In the genomic region with DNA sequence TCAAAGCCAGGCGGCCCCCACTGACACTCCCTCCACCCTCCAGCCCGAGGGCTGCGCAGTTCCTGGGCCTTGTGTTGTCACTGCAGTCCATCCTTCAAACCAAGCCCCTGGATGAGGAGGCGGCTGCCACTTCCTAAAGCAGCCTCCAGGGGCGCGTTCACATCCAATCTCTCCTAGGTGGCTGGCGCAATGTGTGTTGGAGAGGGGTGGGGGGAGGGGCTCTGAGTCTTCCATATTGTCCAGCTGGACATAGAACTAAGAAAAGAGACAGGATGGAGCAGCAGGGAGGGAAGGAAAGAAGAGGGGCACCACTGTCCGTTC, we compare ENCODE assay signal across 9 mouse cellular contexts. TPM values are rescaled to one million over a fixed set of nuclear protein-coding genes. Genes with fewer than 3 reads are reported as not detected.
DNase-seq lines count a peak whose midpoint lies in the region; ATAC-seq and TF ChIP-seq lines count a peak whose summit lies in the region.
"Had no signal": no experiment of that assay in that cellular context is flagged by ENCODE, and none has a peak within 500 bp of the region (broad histone marks: within the 10 kb centered on the region; RNA-seq: fewer than 3 reads in every experiment).

No protein-coding gene starts in this region.

- no peak for DNase-seq in heart, postnatal 36 days
- peak; percentile 80 for DNase-seq in ES-E14 (ENCODE audit: low read depth, low spot score)
- peak; percentile 91 for DNase-seq in forebrain, embryonic 11.5 days (ENCODE audit: low spot score)
- peak; percentile 78 for DNase-seq in retina, embryonic 14.5 days (ENCODE audit: low spot score)
- no peak for DNase-seq in cerebellum, adult 11-12 months
- DNase-seq in thymus, adult 2 months, result no peak

- intact Hi-C loops in heart, postnatal 36 days (cut with DNase I), result loop anchor here (5.0 kb wide), 1 partner anchor 37 kb away; no protein-coding TSS in a partner anchor

- WGBS in heart, embryonic 11.5 days (ENCODE audit: insufficient replicate concordance), result 8% methylated on average over 8 of the region's 8 CpGs
- WGBS in forebrain, embryonic 11.5 days, result 1% methylated on average over 8 of the region's 8 CpGs
- 9% methylated on average over 8 of the region's 8 CpGs for WGBS in limb, embryonic 15.5 days
- 47% methylated on average over 8 of the region's 8 CpGs for WGBS in thymus, adult 2 months

- ATAC-seq in heart, embryonic 11.5 days (replicated peaks; ENCODE audit: insufficient number of reproducible peaks, low FRiP score, low TSS enrichment), result no peak
- peak; percentile 90 for ATAC-seq in forebrain, embryonic 11.5 days (replicated peaks; ENCODE audit: low FRiP score)
- 0 out of 2 replicates have a peak, but pooled peaks have one; percentile 27 for ATAC-seq in limb, embryonic 15.5 days (ENCODE audit: insufficient number of reproducible peaks, low FRiP score, low TSS enrichment, low read depth)

- TF ChIP-seq POLR2A in thymus, adult 2 months (IDR thresholded peaks at IDR 0.05; ENCODE audit: control insufficient read depth, extremely low read depth, insufficient read depth, low read length, poor library complexity), result no peak

- 0 out of 2 replicates have a peak overlapping the region, but pooled peaks have one; percentile 8 for H3K4me2 ChIP-seq in heart, embryonic 11.5 days
- peak overlapping the region; percentile 2; the same call in 1 of the 2 replicates for H3K4me2 ChIP-seq in forebrain, embryonic 11.5 days (ENCODE audit: low read depth, low read length, severe bottlenecking)
- peak overlapping the region; percentile 1; the same call in 1 of the 2 replicates for H3K4me2 ChIP-seq in limb, embryonic 15.5 days
- H3K4me2 ChIP-seq: liver, embryonic 15.5 days had no signal

- no peak overlapping the region for H3K9ac ChIP-seq in heart, embryonic 11.5 days (ENCODE audit: low read depth, low read length)
- H3K9ac ChIP-seq in ES-E14 (ENCODE audit: insufficient read depth, low read depth, low read length, poor library complexity, severe bottlenecking), result peak overlapping the region; percentile 8; the same call in 1 of the 2 replicates
- H3K9ac ChIP-seq in forebrain, embryonic 11.5 days (ENCODE audit: low read length), result no peak overlapping the region
- no peak overlapping the region for H3K9ac ChIP-seq in limb, embryonic 15.5 days
- H3K9ac ChIP-seq: liver, embryonic 15.5 days had no signal

- no peaks in the 10 kb centered on the region for H3K9me3 ChIP-seq in heart, embryonic 11.5 days (replicated peaks; ENCODE audit: control insufficient read depth, low read length)
- no peaks in the 10 kb centered on the region for H3K9me3 ChIP-seq in ES-E14 (ENCODE audit: control insufficient read depth, insufficient read depth, low read depth, low read length)
- H3K9me3 ChIP-seq in forebrain, embryonic 11.5 days (ENCODE audit: control insufficient read depth, low read length), result no peaks in the 10 kb centered on the region
- H3K9me3 ChIP-seq in limb, embryonic 15.5 days, result no peaks in the 10 kb centered on the region
- H3K9me3 ChIP-seq: liver, embryonic 15.5 days had no signal

- no peak overlapping the region for H3K27ac ChIP-seq in heart, embryonic 11.5 days (ENCODE audit: low read depth, low read length)
- no peak overlapping the region for H3K27ac ChIP-seq in ES-E14 (ENCODE audit: insufficient read depth, low read depth, low read length, poor library complexity, severe bottlenecking)
- no peak overlapping the region for H3K27ac ChIP-seq in forebrain, embryonic 11.5 days (ENCODE audit: low read depth, low read length)
- H3K27ac ChIP-seq in limb, embryonic 15.5 days, result no peak overlapping the region
- no peak overlapping the region for H3K27ac ChIP-seq in thymus, adult 2 months (ENCODE audit: control insufficient read depth, insufficient read depth, low read length)
- H3K27ac ChIP-seq: liver, embryonic 15.5 days had no signal

- no peaks in the 10 kb centered on the region for H3K36me3 ChIP-seq in heart, embryonic 11.5 days (ENCODE audit: control insufficient read depth, insufficient read depth, low read length)
- no peaks in the 10 kb centered on the region for H3K36me3 ChIP-seq in ES-E14 (ENCODE audit: control insufficient read depth, insufficient read depth, low read length, poor library complexity, severe bottlenecking)
- H3K36me3 ChIP-seq in forebrain, embryonic 11.5 days (ENCODE audit: control insufficient read depth, insufficient read depth, low read length), result no peaks in the 10 kb centered on the region
- H3K36me3 ChIP-seq in limb, embryonic 15.5 days, result no peaks in the 10 kb centered on the region
- peaks cover 22% of the 10 kb centered on the region for H3K36me3 ChIP-seq in thymus, adult 2 months (ENCODE audit: control insufficient read depth, insufficient read depth, low read length)
- H3K36me3 ChIP-seq: liver, embryonic 15.5 days had no signal

- H3K27me3 ChIP-seq in heart, embryonic 11.5 days (ENCODE audit: control insufficient read depth, insufficient read depth, low read length), result peaks cover 6% of the 10 kb centered on the region; the same call in 1 of the 2 replicates
- H3K27me3 ChIP-seq in forebrain, embryonic 11.5 days (ENCODE audit: control insufficient read depth, insufficient read depth, low read length), result no peaks in the 10 kb centered on the region
- H3K27me3 ChIP-seq in limb, embryonic 15.5 days, result no peaks in the 10 kb centered on the region
- no peaks in the 10 kb centered on the region for H3K27me3 ChIP-seq in thymus, adult 2 months (ENCODE audit: control insufficient read depth, insufficient read depth, low read length)

- in situ Hi-C loops in ES-E14 (cut with MboI; ENCODE audit: low sequenced_read_pairs in 2 of 2, unreplicated experiment in 2 of 2), result no loop called here

- TF ChIP-seq CTCF in thymus, adult 2 months (IDR thresholded peaks at IDR 0.05; ENCODE audit: borderline replicate concordance, control insufficient read depth, extremely low read depth, insufficient read depth, low read length, poor library complexity), result no peak

- H3K4me3 ChIP-seq in heart, embryonic 11.5 days (ENCODE audit: low read depth, low read length), result no peak overlapping the region
- H3K4me3 ChIP-seq in ES-E14 (ENCODE audit: insufficient read depth in 1 of 2, low read depth in 1 of 2, low read length in 2 of 2, poor library complexity in 1 of 2, severe bottlenecking in 1 of 2), result peak overlapping the region; percentile 26 to 29; a peak in 2 of 4 replicates
- no peak overlapping the region for H3K4me3 ChIP-seq in forebrain, embryonic 11.5 days (ENCODE audit: low read depth, low read length)
- no peak overlapping the region for H3K4me3 ChIP-seq in limb, embryonic 15.5 days
- no peak overlapping the region for H3K4me3 ChIP-seq in thymus, adult 2 months (ENCODE audit: control insufficient read depth, insufficient read depth, low read length)
- H3K4me3 ChIP-seq: liver, embryonic 15.5 days had no signal

- H3K4me1 ChIP-seq in heart, embryonic 11.5 days (ENCODE audit: control insufficient read depth, insufficient read depth, low read length), result peaks cover 8% of the 10 kb centered on the region; the same call in 1 of the 2 replicates
- H3K4me1 ChIP-seq in ES-E14 (ENCODE audit: control insufficient read depth in 2 of 2, insufficient read depth in 2 of 2, low read length in 2 of 2, poor library complexity in 1 of 2), result peaks cover 4 to 20% of the 10 kb centered on the region in 2 experiments; a peak in 3 of 4 replicates
- peaks cover 9% of the 10 kb centered on the region; the same call in 1 of the 2 replicates for H3K4me1 ChIP-seq in forebrain, embryonic 11.5 days (replicated peaks; ENCODE audit: control insufficient read depth, insufficient read depth, low read length)
- H3K4me1 ChIP-seq in limb, embryonic 15.5 days, result peaks cover 31% of the 10 kb centered on the region
- H3K4me1 ChIP-seq in thymus, adult 2 months (replicated peaks; ENCODE audit: control insufficient read depth, insufficient read depth, low read length), result peaks cover 19% of the 10 kb centered on the region

TF ChIP-seq in ES-E14, 5 proteins besides CTCF, POLR2A, EP300 and RAD21:
- TF ChIP-seq HCFC1 (IDR thresholded peaks at IDR 0.05; ENCODE audit: borderline replicate concordance, insufficient read depth, low read length), result no peak
- TF ChIP-seq ZNF384 (IDR thresholded peaks at IDR 0.05; ENCODE audit: low read depth, low read length), result no peak
- no peak for TF ChIP-seq MAFK (IDR thresholded peaks at IDR 0.05; ENCODE audit: insufficient read depth, low read depth, low read length)
- TF ChIP-seq CHD2 (IDR thresholded peaks at IDR 0.05; ENCODE audit: low read depth, low read length), result no peak
- TF ChIP-seq ZC3H11A (IDR thresholded peaks at IDR 0.05; ENCODE audit: borderline replicate concordance, low read depth, low read length), result no peak
TF ChIP-seq in ES-E14: peak in this region for 0.

RNA-seq across cellular contexts. Expression of a gene that starts 9.1 kb away (rescaled TPM):
- polyA plus RNA-seq in heart, embryonic 11.5 days (2014; fragmentation: Nextera tagmentation; extraction: Ambion mirVana), result 1.6 and 2.0 TPM in 2 replicates
- total RNA-seq in heart, postnatal 36 days (2021), result under 1 TPM; 0.11 to 0.16 TPM
- 6.2 and 9.4 TPM in 2 replicates for total RNA-seq in ES-E14 (2012; rRNA removed)
- polyA plus RNA-seq in forebrain, embryonic 11.5 days (2014; fragmentation: Nextera tagmentation; extraction: Ambion mirVana), result 0.65 and 0.92 TPM in 2 replicates
- polyA plus RNA-seq in limb, embryonic 15.5 days (2015; fragmentation: Nextera tagmentation; extraction: Ambion mirVana), result 7.6 and 7.9 TPM in 2 replicates
- polyA plus RNA-seq in thymus, adult 2 months (2012; rRNA removed), result 8.9 and 9.5 TPM in 2 replicates

RNA-seq across cellular contexts. Expression of a gene that starts 21.7 kb away (rescaled TPM):
- 7.3 and 8.9 TPM in 2 replicates for polyA plus RNA-seq in heart, embryonic 11.5 days (2014; fragmentation: Nextera tagmentation; extraction: Ambion mirVana)
- total RNA-seq in heart, postnatal 36 days (2021), result 10 to 100 TPM; 11.5 to 15.0 TPM
- total RNA-seq in ES-E14 (2012; rRNA removed), result 0.16 and 1.5 TPM in 2 replicates
- 5.6 and 5.9 TPM in 2 replicates for polyA plus RNA-seq in forebrain, embryonic 11.5 days (2014; fragmentation: Nextera tagmentation; extraction: Ambion mirVana)
- polyA plus RNA-seq in limb, embryonic 15.5 days (2015; fragmentation: Nextera tagmentation; extraction: Ambion mirVana), result 14.5 and 15.3 TPM in 2 replicates
- polyA plus RNA-seq in thymus, adult 2 months (2012; rRNA removed), result 119 and 124 TPM in 2 replicates

RNA-seq across cellular contexts. Expression of a gene that starts 45.8 kb away (rescaled TPM):
- not detected in 2 replicates for polyA plus RNA-seq in heart, embryonic 11.5 days (2014; fragmentation: Nextera tagmentation; extraction: Ambion mirVana)
- total RNA-seq in heart, postnatal 36 days (2021), result not detected
- total RNA-seq in ES-E14 (2012; rRNA removed), result 0.32 and 0.45 TPM in 2 replicates
- not detected in 2 replicates for polyA plus RNA-seq in forebrain, embryonic 11.5 days (2014; fragmentation: Nextera tagmentation; extraction: Ambion mirVana)
- polyA plus RNA-seq in limb, embryonic 15.5 days (2015; fragmentation: Nextera tagmentation; extraction: Ambion mirVana), result not detected in 2 replicates
- polyA plus RNA-seq in thymus, adult 2 months (2012; rRNA removed), result 0.27 and 0.36 TPM in 2 replicates
- polyA plus RNA-seq: liver, embryonic 15.5 days had no signal

Comparison
In these comparisons a context has a peak if more than half of its experiments do, and no peak if none do; other contexts are left out.
1. H3K4me3 ChIP-seq: peak in ES-E14 (2 of 2); none in heart, embryonic 11.5 days (single experiment), forebrain, embryonic 11.5 days (single experiment), limb, embryonic 15.5 days (single experiment) and thymus, adult 2 months (single experiment).
2. DNase-seq: peak in ES-E14 (single experiment), forebrain, embryonic 11.5 days (single experiment) and retina, embryonic 14.5 days (single experiment); none in heart, postnatal 36 days (0 of 2), cerebellum, adult 11-12 months (single experiment) and thymus, adult 2 months (single experiment).
3. Peak in every context shown above with its lines, with median percentiles within 50 percentile points of each other: H3K4me2 ChIP-seq.